Mouse (Mus musculus): ENCODE results near the gene Eml3. TPM values are rescaled to one million over a fixed set of nuclear protein-coding genes. Genes with fewer than 3 reads are reported as not detected.
A peak's percentile ranks its signal among the peaks of the same experiment; 100 is the strongest.
"Not testable (repeated sequence)": the region's sequence is repeated elsewhere in the genome, so short reads cannot be mapped to it uniquely, and the experiment has no call there.

Eml3 gene
- polyA plus RNA-seq, 1 experiment from 2014 or later, result 12.8 TPM

DNA sequence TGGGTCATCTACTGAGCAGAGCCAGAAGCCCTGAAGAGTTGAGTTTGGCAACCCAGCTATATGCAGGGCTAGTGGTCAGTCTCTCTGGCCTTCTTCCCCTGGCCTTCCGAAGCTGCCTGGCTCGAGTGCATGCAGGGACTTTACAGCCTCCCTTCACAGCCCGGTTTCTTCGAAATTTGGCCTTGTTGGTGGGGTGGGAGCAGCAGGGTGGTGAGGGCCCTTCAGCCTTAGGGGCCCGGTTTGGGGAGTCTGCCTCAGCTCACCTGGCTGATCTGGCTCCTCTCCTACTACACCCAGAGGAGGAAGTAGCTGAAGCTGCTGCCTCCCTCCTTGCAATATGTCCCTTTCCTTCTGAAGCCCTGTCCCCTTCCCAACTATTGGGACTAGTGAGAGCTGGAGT is 33.1 kb upstream of the Eml3 start:
- H3K9me3 ChIP-seq; H3K9ac ChIP-seq; H3K36me3 ChIP-seq; H3K4me2 ChIP-seq; ATAC-seq (ENCODE audit: low FRiP score, low read depth); H3K4me3 ChIP-seq; H3K27me3 ChIP-seq; H3K27ac ChIP-seq (replicated peaks): not testable (repeated sequence)
- WGBS, result 94% methylated on average over 5 of the region's 5 CpGs
- H3K4me1 ChIP-seq (replicated peaks), result peaks cover 29% of the 10 kb centered on the region

DNA sequence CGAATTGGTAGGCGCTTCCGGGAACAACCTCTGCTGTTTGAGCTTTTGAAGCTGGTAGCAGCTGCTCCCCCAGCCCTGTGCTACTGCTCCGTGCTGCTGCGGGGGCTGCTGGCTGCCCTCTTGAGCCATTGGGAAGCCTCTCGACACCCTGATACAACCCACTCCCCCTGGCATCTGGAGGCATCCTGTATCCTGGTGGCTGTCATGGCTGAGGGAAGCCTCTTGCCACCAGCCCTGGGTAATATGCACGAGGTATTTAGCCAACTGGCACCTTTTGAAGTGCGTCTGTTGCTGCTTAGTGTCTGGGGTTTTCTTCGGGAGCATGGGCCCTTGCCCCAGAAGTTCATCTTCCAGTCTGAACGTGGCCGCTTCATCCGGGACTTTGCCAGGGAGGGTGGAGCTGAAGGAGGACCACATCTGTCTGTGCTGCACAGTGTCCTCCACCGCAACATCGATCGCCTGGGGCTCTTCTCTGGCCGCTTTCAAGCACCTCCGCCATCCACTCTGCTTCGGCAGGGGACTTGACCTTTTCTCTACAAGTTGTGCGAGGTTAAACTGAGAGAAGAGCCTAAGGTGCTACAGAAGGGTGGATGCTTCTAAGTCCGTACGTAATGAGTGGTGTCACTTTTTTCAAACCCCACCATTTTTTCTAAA is 32.0 kb upstream of the Eml3 start:
- not testable (repeated sequence) for H3K9me3 ChIP-seq, H3K27me3 ChIP-seq
- Histone ChIP-seq H3K9ac (peak overlapping the region; percentile 84), H3K4me2 (peak overlapping the region; percentile 66), H3K4me1 (replicated peaks) (peaks cover 29% of the 10 kb centered on the region), H3K27ac (replicated peaks) (peak overlapping the region; percentile 81), H3K4me3 (peak overlapping the region; percentile 60), H3K36me3 (peaks cover 11% of the 10 kb centered on the region)
- WGBS, result 16% methylated on average over 21 of the region's 21 CpGs
- peak; percentile 43 for ATAC-seq (ENCODE audit: low FRiP score, low read depth)

DNA sequence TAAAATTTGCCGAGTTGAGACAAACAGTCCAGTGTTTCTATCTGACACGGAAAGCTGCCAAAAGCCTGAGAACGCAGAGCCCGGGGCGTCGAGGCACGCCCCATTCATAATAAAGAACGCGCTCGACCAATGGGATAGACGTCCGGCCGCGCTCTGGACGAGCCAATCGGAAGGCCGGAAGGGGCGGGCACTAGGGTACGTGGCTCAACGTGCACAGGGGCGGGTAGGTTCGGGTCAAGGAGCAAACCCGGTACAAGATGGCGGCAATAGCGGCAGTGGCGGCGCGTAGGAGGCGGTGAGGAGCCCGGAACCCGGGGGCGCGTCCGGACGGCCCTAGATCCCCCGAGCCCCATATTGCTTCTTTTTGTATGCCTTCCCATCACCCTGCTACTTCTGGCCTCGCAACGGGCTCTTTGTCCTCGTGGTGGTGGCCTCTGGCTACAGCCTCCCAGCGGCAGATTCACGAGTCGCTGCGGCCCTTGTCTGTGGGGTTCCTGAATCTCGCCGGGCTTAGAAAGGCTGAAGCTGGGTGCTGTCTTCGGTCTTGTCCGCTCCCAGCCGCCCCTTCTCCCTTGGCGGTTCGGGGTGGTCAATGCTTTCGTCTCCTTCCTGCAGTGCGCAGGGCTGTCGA is 31.4 kb upstream of the Eml3 start, which contains the start of gene Ganab:
TSS of gene Ganab (plus strand) at position 207 of the 631 bp plus-strand sequence.
- Histone ChIP-seq H3K27ac (replicated peaks) (peak within 1 kb of the TSS; percentile 81), H3K27me3 (no peaks in the 10 kb centered on the region), H3K4me3 (peak within 1 kb of the TSS; percentile 60), H3K4me2 (peak within 1 kb of the TSS; percentile 66), H3K9me3 (no peaks in the 10 kb centered on the region), H3K4me1 (replicated peaks) (peaks cover 29% of the 10 kb centered on the region), H3K9ac (peak within 1 kb of the TSS; percentile 84), H3K36me3 (peaks cover 16% of the 10 kb centered on the region)
- peak; percentile 98 for ATAC-seq (ENCODE audit: low FRiP score, low read depth)
- under 1% methylated on average over 53 of the region's 53 CpGs for WGBS

DNA sequence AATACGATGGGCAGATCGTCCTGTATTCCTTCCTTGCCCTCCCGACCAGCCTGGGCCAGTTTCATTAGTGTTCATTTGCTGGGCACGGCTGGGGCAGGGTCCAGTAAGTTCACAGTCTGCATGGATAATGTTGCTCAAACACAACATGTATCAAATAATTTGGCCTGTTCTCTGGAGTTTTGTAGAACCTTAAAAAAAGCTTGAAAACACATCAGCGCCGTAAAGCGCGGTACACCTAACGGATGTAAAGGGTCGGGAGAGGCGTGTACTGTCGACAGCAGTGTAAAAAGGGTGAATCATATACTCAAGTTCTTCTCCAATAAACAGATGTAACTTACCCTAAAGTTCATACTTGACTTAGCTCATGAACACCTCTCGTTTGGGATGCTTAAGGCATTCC is 30.8 kb upstream of the Eml3 start:
- Histone ChIP-seq H3K27me3 (no peaks in the 10 kb centered on the region), H3K4me1 (replicated peaks) (peaks cover 25% of the 10 kb centered on the region), H3K4me2 (peak overlapping the region; percentile 66), H3K27ac (replicated peaks) (peak overlapping the region; percentile 81), H3K4me3 (peak overlapping the region; percentile 60), H3K36me3 (peaks cover 21% of the 10 kb centered on the region), H3K9ac (peak overlapping the region; percentile 84), H3K9me3 (no peaks in the 10 kb centered on the region)
- 15% methylated on average over 13 of the region's 13 CpGs for WGBS
- ATAC-seq (ENCODE audit: low FRiP score, low read depth), result no peak

DNA sequence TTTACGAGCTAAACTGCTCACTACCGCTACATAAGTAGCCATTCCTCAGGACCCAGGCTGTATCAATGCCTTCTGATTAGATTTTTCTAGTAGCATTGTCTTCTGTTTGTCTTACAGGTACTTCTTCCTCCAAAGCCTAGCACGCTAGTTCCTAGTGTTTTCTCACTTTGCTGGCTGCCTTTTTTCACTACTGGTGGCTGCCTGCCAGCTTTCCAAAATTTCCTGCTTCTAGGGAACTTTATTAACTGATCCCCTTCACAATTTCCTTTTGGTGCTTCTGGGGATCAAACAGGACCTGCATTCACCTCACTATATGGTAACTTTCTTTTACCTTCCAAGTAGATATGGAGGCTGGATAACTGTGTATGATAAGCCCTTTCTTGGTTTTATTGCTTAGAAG is 30.3 kb upstream of the Eml3 start:
- Histone ChIP-seq H3K9me3 (no peaks in the 10 kb centered on the region), H3K4me1 (replicated peaks) (peaks cover 20% of the 10 kb centered on the region), H3K4me2 (peak overlapping the region; percentile 66), H3K27ac (replicated peaks) (no peak overlapping the region), H3K36me3 (peaks cover 25% of the 10 kb centered on the region), H3K27me3 (no peaks in the 10 kb centered on the region), H3K4me3 (peak overlapping the region; percentile 60), H3K9ac (peak overlapping the region; percentile 84)
- no peak for ATAC-seq (ENCODE audit: low FRiP score, low read depth)
- whole genome bisulfite sequencing, result 63% methylated on average over 3 of the region's 3 CpGs

DNA sequence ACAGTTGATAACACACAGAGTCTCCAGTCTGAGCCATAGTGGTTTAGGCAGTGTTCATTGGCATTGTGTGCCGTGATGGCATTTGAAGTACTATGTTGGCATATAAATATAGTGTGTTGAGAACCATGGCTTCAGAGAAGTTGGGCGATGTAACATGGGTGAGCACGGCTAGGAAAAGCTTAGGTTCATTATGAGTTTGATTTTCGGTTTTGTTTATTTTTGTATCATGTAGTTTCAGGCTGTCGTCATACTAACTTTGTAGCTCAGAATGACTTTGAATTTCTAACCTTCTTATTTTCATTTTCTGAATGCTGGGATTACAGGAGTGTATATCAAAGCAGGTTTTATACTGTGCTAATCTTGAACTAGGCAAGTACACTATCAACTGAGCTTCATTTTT is 25.9 kb upstream of the Eml3 start:
- Histone ChIP-seq H3K4me3 (no peak overlapping the region), H3K36me3 (peaks cover 58% of the 10 kb centered on the region), H3K9me3 (no peaks in the 10 kb centered on the region), H3K4me1 (replicated peaks) (peaks cover 11% of the 10 kb centered on the region), H3K9ac (no peak overlapping the region), H3K27ac (replicated peaks) (no peak overlapping the region), H3K27me3 (no peaks in the 10 kb centered on the region), H3K4me2 (no peak overlapping the region)
- WGBS, result 96% methylated on average over 5 of the region's 5 CpGs
- ATAC-seq (ENCODE audit: low FRiP score, low read depth), result no peak

DNA sequence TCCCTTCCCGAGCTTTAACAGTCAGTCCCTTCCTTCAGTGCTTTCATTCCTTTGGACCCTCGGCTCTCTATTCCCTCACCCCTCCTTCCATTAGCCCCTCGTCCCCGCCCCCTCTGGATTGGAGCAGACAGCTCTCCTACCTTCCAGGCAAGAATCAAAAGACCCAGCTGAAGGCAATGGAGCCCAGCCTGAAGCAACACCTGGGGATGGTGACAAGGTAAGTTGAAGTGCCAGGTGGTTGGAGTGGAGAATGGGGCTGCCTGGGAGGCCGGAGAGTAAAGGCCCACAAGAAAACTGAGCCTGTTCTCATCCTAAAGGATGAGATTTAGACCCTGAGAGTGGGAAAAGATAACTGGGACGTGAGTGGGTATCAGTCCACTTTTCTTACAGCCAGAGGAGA is 20.8 kb upstream of the Eml3 start:
- H3K4me2 ChIP-seq, result no peak overlapping the region
- no peak overlapping the region for H3K4me3 ChIP-seq
- 90% methylated on average over 6 of the region's 6 CpGs for WGBS
- no peaks in the 10 kb centered on the region for H3K27me3 ChIP-seq
- H3K27ac ChIP-seq (replicated peaks), result no peak overlapping the region
- ATAC-seq (ENCODE audit: low FRiP score, low read depth), result no peak
- peaks cover 92% of the 10 kb centered on the region for H3K36me3 ChIP-seq
- H3K9ac ChIP-seq, result no peak overlapping the region
- no peaks in the 10 kb centered on the region for H3K4me1 ChIP-seq (replicated peaks)
- H3K9me3 ChIP-seq, result no peaks in the 10 kb centered on the region

DNA sequence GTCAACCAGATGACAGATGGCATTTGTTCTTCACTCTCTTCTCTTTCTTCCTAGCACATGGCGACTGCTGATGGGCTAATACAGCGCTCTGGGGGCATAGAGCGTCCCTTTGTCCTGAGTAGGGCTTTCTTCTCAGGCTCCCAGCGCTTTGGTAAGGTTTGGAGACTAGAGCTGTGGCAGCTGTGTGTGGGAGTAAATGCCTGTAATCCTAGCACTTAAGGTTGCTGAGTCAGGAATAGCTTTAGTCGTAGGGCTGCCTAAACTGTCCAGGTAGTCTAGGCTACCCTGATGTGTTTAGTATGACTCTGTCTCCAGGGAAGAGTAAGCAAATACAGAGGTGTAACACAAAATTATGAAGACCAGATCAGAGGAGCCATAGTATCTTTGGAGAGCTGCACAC is 17.5 kb upstream of the Eml3 start:
- H3K4me2 ChIP-seq, result no peak overlapping the region
- peaks cover 99% of the 10 kb centered on the region for H3K36me3 ChIP-seq
- ATAC-seq (ENCODE audit: low FRiP score, low read depth), result no peak
- no peak overlapping the region for H3K9ac ChIP-seq
- H3K27ac ChIP-seq (replicated peaks), result no peak overlapping the region
- H3K9me3 ChIP-seq, result no peaks in the 10 kb centered on the region
- no peaks in the 10 kb centered on the region for H3K4me1 ChIP-seq (replicated peaks)
- no peaks in the 10 kb centered on the region for H3K27me3 ChIP-seq
- WGBS, result 94% methylated on average over 5 of the region's 5 CpGs
- no peak overlapping the region for H3K4me3 ChIP-seq

DNA sequence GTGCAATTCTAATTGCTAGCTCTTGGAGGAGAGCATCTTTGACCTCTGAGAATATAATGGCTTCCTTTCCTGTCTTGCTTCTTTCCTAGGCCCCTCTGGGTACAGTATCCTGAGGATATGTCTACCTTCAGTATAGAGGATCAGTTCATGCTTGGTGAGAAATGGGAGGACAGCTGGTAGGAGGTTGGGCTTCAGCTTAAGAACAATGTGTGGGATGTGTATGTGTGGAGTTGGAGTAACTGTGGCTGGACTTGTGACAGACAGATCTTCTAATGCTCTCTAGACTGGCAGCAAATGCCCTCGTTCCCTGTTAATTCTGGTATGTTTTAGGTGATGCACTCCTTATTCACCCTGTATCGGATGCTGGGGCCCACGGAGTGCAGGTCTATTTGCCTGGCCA is 15.1 kb upstream of the Eml3 start:
- peaks cover 78% of the 10 kb centered on the region for H3K36me3 ChIP-seq
- 97% methylated on average over 3 of the region's 3 CpGs for WGBS
- H3K27me3 ChIP-seq, result no peaks in the 10 kb centered on the region
- no peak overlapping the region for H3K9ac ChIP-seq
- H3K4me1 ChIP-seq (replicated peaks), result no peaks in the 10 kb centered on the region
- no peaks in the 10 kb centered on the region for H3K9me3 ChIP-seq
- H3K4me2 ChIP-seq, result no peak overlapping the region
- no peak overlapping the region for H3K27ac ChIP-seq (replicated peaks)
- ATAC-seq (ENCODE audit: low FRiP score, low read depth), result no peak
- no peak overlapping the region for H3K4me3 ChIP-seq

DNA sequence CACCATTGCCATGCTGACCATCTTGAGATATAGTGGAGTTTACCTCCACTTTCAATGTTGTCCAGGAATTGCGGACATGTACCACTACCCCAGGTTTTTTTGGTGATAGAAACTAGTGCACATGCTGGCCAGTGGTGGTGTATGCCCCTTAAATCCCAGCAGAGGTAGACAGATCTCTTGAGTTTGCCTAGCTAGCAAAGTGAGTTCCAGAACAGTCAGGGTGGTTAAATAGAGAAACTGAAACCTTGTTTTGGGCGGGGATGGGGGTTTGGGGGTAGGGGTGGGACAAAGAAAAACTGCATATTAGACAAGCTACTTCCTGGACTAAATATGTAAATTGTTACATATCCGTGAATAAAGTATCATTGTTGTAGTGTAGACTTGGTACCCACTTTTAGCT is 10.4 kb upstream of the Eml3 start:
- no peak overlapping the region for H3K27ac ChIP-seq (replicated peaks)
- 96% methylated on average over 3 of the region's 3 CpGs for WGBS
- ATAC-seq (ENCODE audit: low FRiP score, low read depth), result no peak
- H3K9ac ChIP-seq, result no peak overlapping the region
- H3K4me3 ChIP-seq, result no peak overlapping the region
- H3K27me3 ChIP-seq, result no peaks in the 10 kb centered on the region
- H3K4me1 ChIP-seq (replicated peaks), result peaks cover 21% of the 10 kb centered on the region
- peaks cover 30% of the 10 kb centered on the region for H3K36me3 ChIP-seq
- no peaks in the 10 kb centered on the region for H3K9me3 ChIP-seq
- no peak overlapping the region for H3K4me2 ChIP-seq

DNA sequence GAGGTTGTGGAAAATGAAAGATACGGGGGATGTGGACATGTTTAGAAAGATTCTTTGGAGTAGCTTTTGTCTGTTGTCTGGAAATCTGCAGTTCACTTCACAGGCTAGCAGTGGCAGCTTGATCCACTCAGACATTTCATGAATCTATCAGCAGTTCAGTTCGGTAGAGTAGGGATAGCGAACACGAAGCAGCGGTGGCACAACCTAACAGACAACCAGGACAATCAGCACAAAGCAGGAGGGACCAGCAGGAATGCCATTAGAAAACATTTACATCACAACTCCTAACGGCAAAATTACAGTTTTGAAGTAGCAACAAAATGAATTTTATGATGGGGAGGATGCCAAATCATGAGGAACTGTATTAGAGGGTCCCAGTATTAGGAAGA is 9.7 kb upstream of the Eml3 start:
- Histone ChIP-seq H3K27ac (replicated peaks) (peak overlapping the region; percentile 93), H3K4me2 (peak overlapping the region; percentile 83), H3K27me3 (no peaks in the 10 kb centered on the region), H3K4me1 (replicated peaks) (peaks cover 21% of the 10 kb centered on the region), H3K4me3 (peak overlapping the region; percentile 99), H3K9me3 (no peaks in the 10 kb centered on the region), H3K36me3 (peaks cover 24% of the 10 kb centered on the region), H3K9ac (peak overlapping the region; percentile 82)
- 75% methylated on average over 6 of the region's 6 CpGs for WGBS
- no peak for ATAC-seq (ENCODE audit: low FRiP score, low read depth)

DNA sequence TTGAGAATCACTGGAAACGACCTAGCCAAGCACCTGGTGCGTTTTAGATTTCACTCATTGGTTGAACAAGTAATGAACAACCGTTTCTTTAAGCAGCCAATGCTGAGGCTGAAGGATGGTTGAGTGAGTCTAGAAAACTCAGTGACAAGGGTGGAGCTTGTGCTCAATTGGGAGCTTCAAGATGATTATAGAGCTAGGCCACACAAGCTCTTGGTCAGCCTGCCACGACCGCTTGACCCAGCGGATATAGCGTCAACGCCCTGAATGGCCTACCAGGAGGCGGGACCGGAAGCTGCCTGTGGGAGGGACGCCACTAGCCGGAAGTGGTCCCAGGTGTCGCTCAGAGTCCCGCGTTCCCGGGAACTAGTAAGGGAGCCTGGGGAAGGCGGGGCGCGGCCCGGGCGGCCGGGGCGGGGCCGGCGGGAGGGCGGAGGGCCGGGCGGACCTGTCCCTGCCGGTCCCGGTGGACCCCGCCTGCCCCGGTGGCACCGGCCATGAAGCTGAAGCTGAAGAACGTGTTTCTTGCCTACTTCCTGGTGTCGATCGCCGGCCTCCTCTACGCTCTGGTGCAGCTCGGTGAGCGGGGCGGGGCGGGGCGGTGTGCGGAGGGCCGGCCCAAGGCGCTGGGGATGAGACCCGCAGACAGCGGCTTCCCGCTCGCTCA is 9.1 kb upstream of the Eml3 start, which contains the start of gene B3gat3:
TSS of gene B3gat3 (plus strand) at position 302 of the 664 bp plus-strand sequence.
- H3K27me3 ChIP-seq, result no peaks in the 10 kb centered on the region
- peak; percentile 98 for ATAC-seq (ENCODE audit: low FRiP score, low read depth)
- 2% methylated on average over 43 of the region's 50 CpGs for WGBS
- peak within 1 kb of the TSS; percentile 83 for H3K4me2 ChIP-seq
- H3K9me3 ChIP-seq, result no peaks in the 10 kb centered on the region
- peak within 1 kb of the TSS; percentile 93 for H3K27ac ChIP-seq (replicated peaks)
- peaks cover 21% of the 10 kb centered on the region for H3K4me1 ChIP-seq (replicated peaks)
- H3K4me3 ChIP-seq, result peak within 1 kb of the TSS; percentile 99
- peak within 1 kb of the TSS; percentile 82 for H3K9ac ChIP-seq
- H3K36me3 ChIP-seq, result peaks cover 18% of the 10 kb centered on the region

Data from hindbrain, embryonic 15.5 days (tissue).